Mouse (Mus musculus) CH12F3 (cell line): ENCODE results near the gene Inha.

Source experiments
- in situ Hi-C: fragments of 300-500 bp; cut with MboI; formaldehyde crosslinking; loops from 2 replicates; pipeline ENCODE4 v1.14.3; 2020; ENCODE audit warnings: low sequenced_read_pairs

The Inha gene

GRCm38 (mm10) chr1:75517984-75518383 is 11.1 kb downstream of the Inha start:
- in situ Hi-C loops = no loop called here

GRCm38 (mm10) chr1:75518427-75518826 is 11.6 kb downstream of the Inha start:
- in situ Hi-C loops = no loop called here

- in situ Hi-C loops = no loop called here
Observed at GRCm38 (mm10) chr1:75519576-75519975, 12.7 kb downstream of the Inha start.

GRCm38 (mm10) chr1:75521321-75522031 is 14.6 kb downstream of the Inha start, which contains the start of gene Stk11ip:
TSS of gene Stk11ip (plus strand) at chr1:75521529.
- in situ Hi-C loops = no loop called here

- in situ Hi-C loops = no loop called here
Observed at GRCm38 (mm10) chr1:75524679-75525078, 17.8 kb downstream of the Inha start.

GRCm38 (mm10) chr1:75530546-75530945 is 23.7 kb downstream of the Inha start:
- in situ Hi-C loops = no loop called here

- in situ Hi-C loops = no loop called here
Observed at GRCm38 (mm10) chr1:75532280-75533172, 25.6 kb downstream of the Inha start.

- in situ Hi-C loops = no loop called here
Observed at GRCm38 (mm10) chr1:75533325-75534252, 26.7 kb downstream of the Inha start.

GRCm38 (mm10) chr1:75537587-75537986 is 30.7 kb downstream of the Inha start:
- in situ Hi-C loops = no loop called here

GRCm38 (mm10) chr1:75538597-75539190 is 31.8 kb downstream of the Inha start:
- in situ Hi-C loops = no loop called here

GRCm38 (mm10) chr1:75541496-75541895 is 34.6 kb downstream of the Inha start:
- in situ Hi-C loops = no loop called here

GRCm38 (mm10) chr1:75544351-75544750 is 37.5 kb downstream of the Inha start:
- in situ Hi-C loops = no loop called here

GRCm38 (mm10) chr1:75545965-75546956 is 39.4 kb downstream of the Inha start, which contains the start of gene Slc4a3:
TSS of gene Slc4a3 (plus strand) at chr1:75546266.
- in situ Hi-C loops = no loop called here

GRCm38 (mm10) chr1:75547351-75547750 is 40.5 kb downstream of the Inha start:
- in situ Hi-C loops = no loop called here

GRCm38 (mm10) chr1:75548083-75548482 is 41.2 kb downstream of the Inha start:
- in situ Hi-C loops = no loop called here

GRCm38 (mm10) chr1:75548871-75549270 is 42.0 kb downstream of the Inha start:
- in situ Hi-C loops = no loop called here

GRCm38 (mm10) chr1:75549289-75550279 is 42.7 kb downstream of the Inha start:
- in situ Hi-C loops = no loop called here

GRCm38 (mm10) chr1:75550586-75550985 is 43.7 kb downstream of the Inha start:
- in situ Hi-C loops = no loop called here
